Mouse (Mus musculus) frontal cortex, postnatal 14 days (tissue): Measurements from ENCODE around the gene A830031A19Rik.
A peak's percentile ranks its signal among the peaks of the same experiment; 100 is the strongest.

Experiments used
- DNase-seq, 2 experiments: peaks; one replicate each; pipeline ENCODE4 v3.0.0; 2022; ENCODE audit warnings: low spot score in 2 of 2

A830031A19Rik gene

GRCm38 (mm10) chr11:24008976-24009375 is 65.9 kb downstream of the A830031A19Rik start:
- DNase-seq, result no peak

GRCm38 (mm10) chr11:24008244-24008643 is 66.6 kb downstream of the A830031A19Rik start:
- DNase-seq, result no peak

GRCm38 (mm10) chr11:24005445-24006156 is 69.3 kb downstream of the A830031A19Rik start:
- peak; percentile 52 to 65 for DNase-seq

DNA sequence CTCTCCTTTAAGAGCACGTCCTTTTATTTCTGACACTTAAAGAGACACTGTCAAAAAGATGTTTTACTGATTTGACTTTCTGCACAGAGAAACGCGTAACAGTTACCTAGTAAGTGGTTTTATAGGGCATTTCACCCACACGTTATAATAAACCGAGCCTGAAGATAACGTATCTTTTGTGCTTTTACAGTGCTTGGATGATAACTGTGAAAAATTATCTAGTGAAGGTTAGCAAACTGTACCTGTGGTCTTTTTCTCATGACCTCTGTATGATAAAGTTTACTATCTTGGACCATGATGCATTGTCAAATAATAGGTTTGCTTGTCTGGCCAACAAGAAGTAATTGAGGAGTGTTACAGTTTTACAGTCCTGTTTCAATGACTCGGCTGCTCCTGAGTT is 74.2 kb downstream of the A830031A19Rik start:
- DNase-seq, result no peak
